Mouse (Mus musculus) neural tube, embryonic 15.5 days (tissue): ENCODE data around the gene Gramd1b. TPM values are rescaled to one million over a fixed set of nuclear protein-coding genes. Genes with fewer than 3 reads are reported as not detected.

Experiments used
- ATAC-seq: fragments of 200-750 bp; cut with Nextera tagmentation; 2 replicates; pipeline ENCODE4 v1.8.0; 2017; ENCODE audit warnings: mild to moderate bottlenecking, moderate TSS enrichment, moderate library complexity; ENCODE audit not compliant: low FRiP score
- H3K27ac ChIP-seq: fragments of 300-500 bp; sonication (generic); replicated peaks from 2 replicates; pipeline ENCODE4 v1.5.1; 2015; ENCODE audit warnings: mild to moderate bottlenecking, inconsistent platforms
- H3K27me3 ChIP-seq: fragments of 300-500 bp; sonication (generic); replicated peaks from 2 replicates; pipeline ENCODE4 v1.6.1; 2015; ENCODE audit warnings: inconsistent platforms
- H3K36me3 ChIP-seq: fragments of 300-500 bp; sonication (generic); 2 replicates; pipeline ENCODE4 v1.6.1; 2015; ENCODE audit warnings: inconsistent platforms
- H3K4me1 ChIP-seq: fragments of 300-500 bp; sonication (generic); 2 replicates; pipeline ENCODE4 v1.6.1; 2015; ENCODE audit warnings: inconsistent platforms
- H3K4me2 ChIP-seq: fragments of 300-500 bp; sonication (generic); 2 replicates; pipeline ENCODE4 v1.6.1; 2015; ENCODE audit warnings: inconsistent platforms, mild to moderate bottlenecking, moderate library complexity
- H3K4me3 ChIP-seq: fragments of 300-500 bp; sonication (generic); replicated peaks from 2 replicates; pipeline ENCODE4 v1.5.1; 2015; ENCODE audit warnings: mild to moderate bottlenecking, inconsistent platforms
- H3K9ac ChIP-seq: fragments of 300-500 bp; sonication (generic); replicated peaks from 2 replicates; pipeline ENCODE4 v1.6.1; 2015; ENCODE audit warnings: mild to moderate bottlenecking, inconsistent platforms
- H3K9me3 ChIP-seq: fragments of 300-500 bp; sonication (generic); replicated peaks from 2 replicates; pipeline ENCODE4 v1.6.1; 2016; ENCODE audit warnings: inconsistent platforms
- WGBS: fragments of 180-500 bp; shearing (Covaris S2); methylation state at CpG from one replicate; pipeline ENCODE4 v1.1.7; 2015; ENCODE audit warnings: mixed read lengths; 5-methylcytosine and 5-hydroxymethylcytosine counted together
- polyA plus RNA-seq: library from polyadenylated mRNA; unstranded; fragments of >200 nt; fragmentation: Nextera tagmentation; extraction: Ambion mirVana; gene quantifications from 2 replicates; pipeline ENCODE4 v1.2.1, GENCODE M21; 2015

The Gramd1b gene
- polyA plus RNA-seq, 1 experiment from 2014 or later: 16.3 TPM

- Histone ChIP-seq H3K27ac (peak overlapping the region; percentile 83), H3K4me1 (peaks cover 29% of the 10 kb centered on the region), H3K4me3 (0 out of 2 replicates have a peak overlapping the region, but pooled peaks have one; percentile 13), H3K36me3 (no peaks in the 10 kb centered on the region), H3K4me2 (peak overlapping the region; percentile 52), H3K9ac (peak overlapping the region; percentile 44), H3K9me3 (no peaks in the 10 kb centered on the region), H3K27me3 (no peaks in the 10 kb centered on the region)
- ATAC-seq: peak; percentile 23; the same call in 1 of the 2 replicates
- 63% methylated on average over 17 of the region's 17 CpGs for WGBS
These were observed 139.8 kb downstream of the Gramd1b start for GRCm38 (mm10) chr9:40391359-40391758.

- peak overlapping the region; percentile 44; the same call in 1 of the 2 replicates for H3K9ac ChIP-seq
- peak overlapping the region; percentile 83; the same call in 1 of the 2 replicates for H3K27ac ChIP-seq
- no peaks in the 10 kb centered on the region for H3K27me3 ChIP-seq
- H3K36me3 ChIP-seq: no peaks in the 10 kb centered on the region
- WGBS: 42% methylated on average over 8 of the region's 8 CpGs
- no peaks in the 10 kb centered on the region for H3K9me3 ChIP-seq
- H3K4me2 ChIP-seq: peak overlapping the region; percentile 52
- no peak overlapping the region for H3K4me3 ChIP-seq
- ATAC-seq: 0 out of 2 replicates have a peak, but pooled peaks have one; percentile 12
- H3K4me1 ChIP-seq: peaks cover 29% of the 10 kb centered on the region
These were observed 140.3 kb downstream of the Gramd1b start for GRCm38 (mm10) chr9:40390904-40391303.

- no peaks in the 10 kb centered on the region for H3K9me3 ChIP-seq
- 0 out of 2 replicates have a peak overlapping the region, but pooled peaks have one; percentile 52 for H3K4me2 ChIP-seq
- peaks cover 29% of the 10 kb centered on the region for H3K4me1 ChIP-seq
- no peak overlapping the region for H3K27ac ChIP-seq
- H3K27me3 ChIP-seq: no peaks in the 10 kb centered on the region
- no peak overlapping the region for H3K9ac ChIP-seq
- ATAC-seq: no peak
- H3K36me3 ChIP-seq: no peaks in the 10 kb centered on the region
- H3K4me3 ChIP-seq: no peak overlapping the region
- 95% methylated on average over 8 of the region's 8 CpGs for WGBS
These were observed 140.8 kb downstream of the Gramd1b start for GRCm38 (mm10) chr9:40390396-40390760.

- no peaks in the 10 kb centered on the region for H3K27me3 ChIP-seq
- H3K4me2 ChIP-seq: no peak overlapping the region
- no peak overlapping the region for H3K9ac ChIP-seq
- no peak for ATAC-seq
- 93% methylated on average over 8 of the region's 8 CpGs for WGBS
- H3K36me3 ChIP-seq: no peaks in the 10 kb centered on the region
- peaks cover 29% of the 10 kb centered on the region for H3K4me1 ChIP-seq
- H3K27ac ChIP-seq: no peak overlapping the region
- no peak overlapping the region for H3K4me3 ChIP-seq
- no peaks in the 10 kb centered on the region for H3K9me3 ChIP-seq
These were observed 141.4 kb downstream of the Gramd1b start for GRCm38 (mm10) chr9:40389669-40390395.

GRCm38 (mm10) chr9:40389175-40389574 lies 142.0 kb downstream of the Gramd1b start:
- Histone ChIP-seq H3K4me1 (peaks cover 29% of the 10 kb centered on the region), H3K27ac (no peak overlapping the region), H3K36me3 (no peaks in the 10 kb centered on the region), H3K9ac (no peak overlapping the region), H3K4me2 (no peak overlapping the region), H3K27me3 (no peaks in the 10 kb centered on the region), H3K4me3 (no peak overlapping the region), H3K9me3 (no peaks in the 10 kb centered on the region)
- WGBS: 87% methylated on average over 6 of the region's 6 CpGs
- ATAC-seq: no peak

- Histone ChIP-seq H3K4me1 (peaks cover 11% of the 10 kb centered on the region), H3K27ac (no peak overlapping the region), H3K27me3 (no peaks in the 10 kb centered on the region), H3K9ac (no peak overlapping the region), H3K4me2 (no peak overlapping the region), H3K36me3 (no peaks in the 10 kb centered on the region), H3K9me3 (no peaks in the 10 kb centered on the region), H3K4me3 (no peak overlapping the region)
- no peak for ATAC-seq
- WGBS: 91% methylated on average over 5 of the region's 5 CpGs
These were observed 146.4 kb downstream of the Gramd1b start for GRCm38 (mm10) chr9:40384781-40385180.

- no peak overlapping the region for H3K4me3 ChIP-seq
- no peaks in the 10 kb centered on the region for H3K27me3 ChIP-seq
- no peak for ATAC-seq
- WGBS: 59% methylated on average over 3 of the region's 3 CpGs
- H3K27ac ChIP-seq: peak overlapping the region; percentile 56; the same call in 1 of the 2 replicates
- H3K9ac ChIP-seq: no peak overlapping the region
- H3K9me3 ChIP-seq: no peaks in the 10 kb centered on the region
- H3K4me1 ChIP-seq: peaks cover 11% of the 10 kb centered on the region
- no peak overlapping the region for H3K4me2 ChIP-seq
- no peaks in the 10 kb centered on the region for H3K36me3 ChIP-seq
These were observed 148.7 kb downstream of the Gramd1b start for GRCm38 (mm10) chr9:40382508-40382907.

- 12% methylated on average over 15 of the region's 15 CpGs for WGBS
- H3K4me2 ChIP-seq: peak overlapping the region; percentile 23
- H3K27me3 ChIP-seq: no peaks in the 10 kb centered on the region
These were observed 149.5 kb downstream of the Gramd1b start for GRCm38 (mm10) chr9:40381416-40382411.

GRCm38 (mm10) chr9:40376711-40377410 lies 154.3 kb downstream of the Gramd1b start:
- Histone ChIP-seq H3K4me3 (0 out of 2 replicates have a peak overlapping the region, but pooled peaks have one; percentile 38), H3K27ac (no peak overlapping the region), H3K4me2 (peak overlapping the region; percentile 59), H3K36me3 (no peaks in the 10 kb centered on the region), H3K9me3 (no peaks in the 10 kb centered on the region), H3K27me3 (no peaks in the 10 kb centered on the region), H3K4me1 (peaks cover 40% of the 10 kb centered on the region), H3K9ac (0 out of 2 replicates have a peak overlapping the region, but pooled peaks have one; percentile 47)
- peak; percentile 29 for ATAC-seq
- WGBS: 74% methylated on average over 9 of the region's 9 CpGs

More at GRCm38 (mm10) chr9:40381416-40382411, 149.5 kb downstream of the Gramd1b start:
- Histone ChIP-seq H3K36me3 (no peaks in the 10 kb centered on the region), H3K9ac (no peak overlapping the region), H3K4me3 (no peak overlapping the region), H3K27ac (peak overlapping the region; percentile 56), H3K9me3 (no peaks in the 10 kb centered on the region), H3K4me1 (peaks cover 14% of the 10 kb centered on the region)
- peak; percentile 85 for ATAC-seq

GRCm38 (mm10) chr9:40376139-40376541 lies 155.0 kb downstream of the Gramd1b start:
- H3K27ac ChIP-seq: 0 out of 2 replicates have a peak overlapping the region, but pooled peaks have one; percentile 28
- H3K36me3 ChIP-seq: no peaks in the 10 kb centered on the region
- H3K4me3 ChIP-seq: peak overlapping the region; percentile 38
- no peaks in the 10 kb centered on the region for H3K27me3 ChIP-seq
- peak overlapping the region; percentile 47 for H3K9ac ChIP-seq
- peaks cover 36% of the 10 kb centered on the region for H3K4me1 ChIP-seq
- WGBS: 8% methylated on average over 11 of the region's 11 CpGs
- peak; percentile 81 for ATAC-seq
- H3K4me2 ChIP-seq: peak overlapping the region; percentile 59
- H3K9me3 ChIP-seq: no peaks in the 10 kb centered on the region

- Histone ChIP-seq H3K36me3 (no peaks in the 10 kb centered on the region), H3K9ac (0 out of 2 replicates have a peak overlapping the region, but pooled peaks have one; percentile 47)
These were observed 155.7 kb downstream of the Gramd1b start for GRCm38 (mm10) chr9:40375518-40375917.

More at GRCm38 (mm10) chr9:40375518-40375917, 155.7 kb downstream of the Gramd1b start:
- Histone ChIP-seq H3K4me1 (peaks cover 37% of the 10 kb centered on the region), H3K4me2 (peak overlapping the region; percentile 59), H3K9me3 (no peaks in the 10 kb centered on the region), H3K27me3 (no peaks in the 10 kb centered on the region), H3K4me3 (peak overlapping the region; percentile 38), H3K27ac (no peak overlapping the region)
- peak; percentile 18; the same call in 1 of the 2 replicates for ATAC-seq
- WGBS: 75% methylated on average over 6 of the region's 6 CpGs
